Mouse (Mus musculus): ENCODE measurements around the gene Pmpcb. TPM values are rescaled to one million over a fixed set of nuclear protein-coding genes. Genes with fewer than 3 reads are reported as not detected.

Pmpcb gene
- polyA plus RNA-seq, 1 experiment, result 92.8 TPM

- Histone ChIP-seq H3ac (ENCODE audit: control insufficient read depth, insufficient read length, low read depth) (no peak overlapping the region), H3K4me3 (ENCODE audit: insufficient read depth, poor library complexity, severe bottlenecking) (no peak overlapping the region), H3K79me2 (ENCODE audit: control insufficient read depth, insufficient read depth) (peaks cover 6% of the 10 kb centered on the region), H3K27me3 (ENCODE audit: control insufficient read depth, insufficient read depth, insufficient read length) (no peaks in the 10 kb centered on the region), H3K36me3 (ENCODE audit: control insufficient read depth, insufficient read depth) (peaks cover 70% of the 10 kb centered on the region), H3K79me3 (ENCODE audit: low read depth) (no peaks in the 10 kb centered on the region)
- no peak for TF ChIP-seq CTCF (IDR thresholded peaks at IDR 0.05; ENCODE audit: control insufficient read depth, insufficient read depth, insufficient read length)
Measured at GRCm38 (mm10) chr5:21743606-21744005, 6.7 kb downstream of the Pmpcb start.

GRCm38 (mm10) chr5:21744651-21745050 is 7.7 kb downstream of the Pmpcb start:
- Histone ChIP-seq H3K79me2 (ENCODE audit: control insufficient read depth, insufficient read depth) (no peaks in the 10 kb centered on the region), H3K4me3 (ENCODE audit: insufficient read depth, poor library complexity, severe bottlenecking) (no peak overlapping the region), H3ac (ENCODE audit: control insufficient read depth, insufficient read length, low read depth) (no peak overlapping the region), H3K79me3 (ENCODE audit: low read depth) (no peaks in the 10 kb centered on the region), H3K27me3 (ENCODE audit: control insufficient read depth, insufficient read depth, insufficient read length) (no peaks in the 10 kb centered on the region), H3K36me3 (ENCODE audit: control insufficient read depth, insufficient read depth) (peaks cover 74% of the 10 kb centered on the region)
- no peak for TF ChIP-seq FOSL1 (IDR thresholded peaks at IDR 0.05; ENCODE audit: insufficient read depth, low read length, poor library complexity, severe bottlenecking)
- no peak for TF ChIP-seq MYOD1 (IDR thresholded peaks at IDR 0.05; ENCODE audit: control insufficient read depth, insufficient read length, low read depth)
- TF ChIP-seq MYOG (IDR thresholded peaks at IDR 0.05; ENCODE audit: control insufficient read depth, extremely low read depth, insufficient read length), result no peak

- H3K79me2 ChIP-seq (ENCODE audit: control insufficient read depth, insufficient read depth), result no peaks in the 10 kb centered on the region
- no peaks in the 10 kb centered on the region for H3K79me3 ChIP-seq (ENCODE audit: low read depth)
- H3ac ChIP-seq (ENCODE audit: control insufficient read depth, insufficient read length, low read depth), result no peak overlapping the region
- H3K4me3 ChIP-seq (ENCODE audit: insufficient read depth, poor library complexity, severe bottlenecking), result no peak overlapping the region
- H3K36me3 ChIP-seq (ENCODE audit: control insufficient read depth, insufficient read depth), result peaks cover 70% of the 10 kb centered on the region
- H3K27me3 ChIP-seq (ENCODE audit: control insufficient read depth, insufficient read depth, insufficient read length), result no peaks in the 10 kb centered on the region
- TF ChIP-seq MYOG (IDR thresholded peaks at IDR 0.05; ENCODE audit: control insufficient read depth, extremely low read depth, insufficient read length) (no peak), USF1 (IDR thresholded peaks at IDR 0.05; ENCODE audit: low read depth) (no peak), CTCF (IDR thresholded peaks at IDR 0.05; ENCODE audit: control insufficient read depth, insufficient read depth, insufficient read length) (no peak), MAX (IDR thresholded peaks at IDR 0.05) (no peak), FOSL1 (IDR thresholded peaks at IDR 0.05; ENCODE audit: insufficient read depth, low read length, poor library complexity, severe bottlenecking) (no peak), CEBPB (IDR thresholded peaks at IDR 0.05; ENCODE audit: low read depth) (no peak), MYOD1 (IDR thresholded peaks at IDR 0.05; ENCODE audit: control insufficient read depth, insufficient read length, low read depth) (no peak)
Measured at GRCm38 (mm10) chr5:21745966-21746365, 9.0 kb downstream of the Pmpcb start.

- Histone ChIP-seq H3K36me3 (ENCODE audit: control insufficient read depth, insufficient read depth) (peaks cover 64% of the 10 kb centered on the region), H3K79me3 (ENCODE audit: low read depth) (no peaks in the 10 kb centered on the region), H3K27me3 (ENCODE audit: control insufficient read depth, insufficient read depth, insufficient read length) (no peaks in the 10 kb centered on the region), H3ac (ENCODE audit: control insufficient read depth, insufficient read length, low read depth) (no peak overlapping the region), H3K79me2 (ENCODE audit: control insufficient read depth, insufficient read depth) (no peaks in the 10 kb centered on the region), H3K4me3 (ENCODE audit: insufficient read depth, poor library complexity, severe bottlenecking) (no peak overlapping the region)
- TF ChIP-seq USF1 (IDR thresholded peaks at IDR 0.05; ENCODE audit: low read depth) (no peak), CEBPB (IDR thresholded peaks at IDR 0.05; ENCODE audit: low read depth) (no peak)
Measured at GRCm38 (mm10) chr5:21768506-21768905, 31.6 kb downstream of the Pmpcb start.

- no peaks in the 10 kb centered on the region for H3K79me3 ChIP-seq (ENCODE audit: low read depth)
- no peaks in the 10 kb centered on the region for H3K27me3 ChIP-seq (ENCODE audit: control insufficient read depth, insufficient read depth, insufficient read length)
- H3K4me3 ChIP-seq (ENCODE audit: insufficient read depth, poor library complexity, severe bottlenecking), result no peak overlapping the region
- H3ac ChIP-seq (ENCODE audit: control insufficient read depth, insufficient read length, low read depth), result no peak overlapping the region
- H3K36me3 ChIP-seq (ENCODE audit: control insufficient read depth, insufficient read depth), result peaks cover 64% of the 10 kb centered on the region
- H3K79me2 ChIP-seq (ENCODE audit: control insufficient read depth, insufficient read depth), result no peaks in the 10 kb centered on the region
- TF ChIP-seq CEBPB (IDR thresholded peaks at IDR 0.05; ENCODE audit: low read depth) (no peak), MYOG (IDR thresholded peaks at IDR 0.05; ENCODE audit: control insufficient read depth, extremely low read depth, insufficient read length) (no peak), MYOD1 (IDR thresholded peaks at IDR 0.05; ENCODE audit: control insufficient read depth, insufficient read length, low read depth) (no peak), USF1 (IDR thresholded peaks at IDR 0.05; ENCODE audit: low read depth) (no peak)
Measured at GRCm38 (mm10) chr5:21769841-21770240, 32.9 kb downstream of the Pmpcb start.

- TF ChIP-seq MAX (IDR thresholded peaks at IDR 0.05) (no peak), FOSL1 (IDR thresholded peaks at IDR 0.05; ENCODE audit: insufficient read depth, low read length, poor library complexity, severe bottlenecking) (no peak), CTCF (IDR thresholded peaks at IDR 0.05; ENCODE audit: control insufficient read depth, insufficient read depth, insufficient read length) (no peak), MYOD1 (IDR thresholded peaks at IDR 0.05; ENCODE audit: control insufficient read depth, insufficient read length, low read depth) (no peak), MYOG (IDR thresholded peaks at IDR 0.05; ENCODE audit: control insufficient read depth, extremely low read depth, insufficient read length) (no peak), USF1 (IDR thresholded peaks at IDR 0.05; ENCODE audit: low read depth) (no peak), CEBPB (IDR thresholded peaks at IDR 0.05; ENCODE audit: low read depth) (no peak)
- no peak overlapping the region for H3K4me3 ChIP-seq (ENCODE audit: insufficient read depth, poor library complexity, severe bottlenecking)
- no peak overlapping the region for H3ac ChIP-seq (ENCODE audit: control insufficient read depth, insufficient read length, low read depth)
- peaks cover 12% of the 10 kb centered on the region for H3K79me2 ChIP-seq (ENCODE audit: control insufficient read depth, insufficient read depth)
- no peaks in the 10 kb centered on the region for H3K79me3 ChIP-seq (ENCODE audit: low read depth)
- peaks cover 66% of the 10 kb centered on the region for H3K36me3 ChIP-seq (ENCODE audit: control insufficient read depth, insufficient read depth)
- no peaks in the 10 kb centered on the region for H3K27me3 ChIP-seq (ENCODE audit: control insufficient read depth, insufficient read depth, insufficient read length)
Measured at GRCm38 (mm10) chr5:21776491-21776890, 39.5 kb downstream of the Pmpcb start.

All from C2C12 (cell line).